In genomic region chr5:87499341-87499740, GRCm38 (mm10) we compare ENCODE assay signal across 23 mouse cellular contexts. TPM values are rescaled to one million over a fixed set of nuclear protein-coding genes. Genes with fewer than 3 reads are reported as not detected.
"Had no signal": no experiment of that assay in that cellular context is flagged by ENCODE, and none has a peak within 500 bp of the region (broad histone marks: within the 10 kb centered on the region; RNA-seq: fewer than 3 reads in every experiment).

No protein-coding gene starts in this region.

- H3K9ac ChIP-seq: limb, embryonic 13.5 days; liver, embryonic 15.5 days; lung, embryonic 14.5 days; neural tube, embryonic 15.5 days had no signal

- H3K4me2 ChIP-seq: limb, embryonic 13.5 days; liver, embryonic 11.5 days; liver, embryonic 15.5 days; lung, embryonic 14.5 days; neural tube, embryonic 15.5 days had no signal

- H3K9me3 ChIP-seq: limb, embryonic 13.5 days; liver, embryonic 15.5 days; midbrain, embryonic 10.5 days; neural tube, embryonic 15.5 days had no signal

- H3K27ac ChIP-seq: layer of hippocampus, adult 2 months; limb, embryonic 13.5 days; liver, embryonic 15.5 days; midbrain, embryonic 10.5 days; neural tube, embryonic 15.5 days had no signal

- H3K4me3 ChIP-seq: layer of hippocampus, adult 2 months; limb, embryonic 13.5 days; liver, embryonic 15.5 days; midbrain, embryonic 10.5 days; myocyte; neural tube, embryonic 15.5 days had no signal

- H3K4me1 ChIP-seq: limb, embryonic 13.5 days; liver, embryonic 15.5 days; midbrain, embryonic 10.5 days; neural tube, embryonic 15.5 days had no signal

- DNase-seq: left cerebral cortex, postnatal 4 days; lung, embryonic 14.5 days; lung, postnatal 10 days; lung, postnatal 4 days; midbrain, embryonic 14.5 days; spleen, adult 18-20 months; thymus, adult 18-20 months; thymus, postnatal 25 days had no signal

- H3K27me3 ChIP-seq: limb, embryonic 13.5 days; liver, embryonic 15.5 days; neural tube, embryonic 15.5 days had no signal

- H3K36me3 ChIP-seq: limb, embryonic 13.5 days; liver, embryonic 15.5 days; midbrain, embryonic 10.5 days; neural tube, embryonic 15.5 days had no signal

RNA-seq across cellular contexts. Expression of gene Ugt2a1, which starts 8.7 kb away (rescaled TPM):
- total RNA-seq: layer of hippocampus, adult 2 months; layer of hippocampus, postnatal 10 days; left cerebral cortex, adult 18-20 months; left cerebral cortex, postnatal 10 days; left cerebral cortex, postnatal 4 days; megakaryocyte, adult 5-6 weeks had no signal
- polyA plus RNA-seq: kidney, embryonic 16.5 days; limb, embryonic 13.5 days; liver, embryonic 11.5 days; liver, embryonic 15.5 days; lung, embryonic 14.5 days; midbrain, embryonic 10.5 days; midbrain, embryonic 14.5 days; myocyte; neural tube, embryonic 11.5 days; neural tube, embryonic 15.5 days; stomach, embryonic 14.5 days; urinary bladder, adult 2 months had no signal

RNA-seq across cellular contexts. Expression of gene Gm43638, which starts 12.7 kb away (rescaled TPM):
- total RNA-seq: layer of hippocampus, adult 2 months; layer of hippocampus, postnatal 10 days; left cerebral cortex, adult 18-20 months; left cerebral cortex, postnatal 10 days; left cerebral cortex, postnatal 4 days; megakaryocyte, adult 5-6 weeks had no signal
- polyA plus RNA-seq: kidney, embryonic 16.5 days; limb, embryonic 13.5 days; liver, embryonic 11.5 days; liver, embryonic 15.5 days; lung, embryonic 14.5 days; midbrain, embryonic 10.5 days; midbrain, embryonic 14.5 days; myocyte; neural tube, embryonic 11.5 days; neural tube, embryonic 15.5 days; stomach, embryonic 14.5 days; urinary bladder, adult 2 months had no signal

RNA-seq across cellular contexts. Expression of gene Ugt2a2, which starts 17.3 kb away (rescaled TPM):
- total RNA-seq: layer of hippocampus, adult 2 months; layer of hippocampus, postnatal 10 days; left cerebral cortex, adult 18-20 months; left cerebral cortex, postnatal 10 days; left cerebral cortex, postnatal 4 days; megakaryocyte, adult 5-6 weeks had no signal
- polyA plus RNA-seq: kidney, embryonic 16.5 days; limb, embryonic 13.5 days; liver, embryonic 11.5 days; liver, embryonic 15.5 days; lung, embryonic 14.5 days; midbrain, embryonic 10.5 days; midbrain, embryonic 14.5 days; myocyte; neural tube, embryonic 11.5 days; neural tube, embryonic 15.5 days; stomach, embryonic 14.5 days had no signal

RNA-seq across cellular contexts. Expression of gene Sult1b1, which starts 38.7 kb away (rescaled TPM):
- total RNA-seq: layer of hippocampus, adult 2 months; layer of hippocampus, postnatal 10 days; left cerebral cortex, adult 18-20 months; left cerebral cortex, postnatal 10 days; left cerebral cortex, postnatal 4 days; megakaryocyte, adult 5-6 weeks had no signal
- polyA plus RNA-seq: limb, embryonic 13.5 days; lung, embryonic 14.5 days; midbrain, embryonic 10.5 days; midbrain, embryonic 14.5 days; myocyte; neural tube, embryonic 11.5 days; neural tube, embryonic 15.5 days had no signal
